Mouse (Mus musculus): ENCODE measurements around the gene Scn1b. TPM values are rescaled to one million over a fixed set of nuclear protein-coding genes. Genes with fewer than 3 reads are reported as not detected.

Gene Scn1b
- polyA plus RNA-seq, 1 experiment from 2014 or later: 13.0 TPM

DNA sequence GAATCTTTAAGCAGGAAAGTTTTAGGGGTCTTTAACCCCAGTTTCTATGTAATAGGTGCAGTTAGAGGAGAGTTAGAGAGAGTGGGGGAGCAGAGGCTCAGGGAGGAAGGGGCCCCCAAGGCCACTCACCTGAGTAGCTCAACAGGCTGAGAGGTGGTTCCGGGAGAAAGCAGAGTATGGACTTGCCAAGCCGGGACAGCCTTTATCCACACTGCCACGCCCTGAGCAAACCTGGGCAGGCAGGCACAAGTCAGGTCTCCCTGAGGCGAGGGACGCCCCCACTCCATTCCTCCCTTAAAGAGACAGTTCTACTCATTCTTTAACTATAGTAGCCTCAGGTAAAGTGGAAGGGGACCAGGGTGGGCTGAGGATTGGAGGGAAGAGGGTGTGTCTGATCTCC, 50.3 kb downstream of the Scn1b start, which contains the start of gene Fxyd3:
TSS of gene Fxyd3 (minus strand) at position 213 of the 400 bp plus-strand sequence.
- 71% methylated on average over 5 of the region's 5 CpGs for WGBS

DNA sequence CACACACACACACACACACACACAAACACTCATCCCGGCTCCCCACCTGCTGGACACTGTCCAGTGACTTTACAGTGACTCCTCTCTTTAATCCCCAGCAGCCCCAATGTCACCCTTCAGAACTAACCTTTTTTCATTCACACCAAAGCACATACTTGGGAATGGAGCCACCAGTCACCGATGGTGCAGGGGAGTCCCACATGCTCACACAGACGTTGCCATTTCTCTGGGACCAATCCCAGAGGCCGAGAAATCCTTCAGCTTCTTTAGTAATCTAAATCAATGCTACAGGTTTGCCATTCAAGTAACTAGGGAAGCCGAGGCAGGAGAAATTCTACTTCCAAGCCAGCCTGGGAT, 52.1 kb downstream of the Scn1b start:
- H3K9me3 ChIP-seq (ENCODE audit: control insufficient read depth, low read length): no peaks in the 10 kb centered on the region
- no peaks in the 10 kb centered on the region for H3K27me3 ChIP-seq (ENCODE audit: control insufficient read depth, insufficient read depth, low read length)
- DNase-seq (ENCODE audit: low spot score) (no peak), ATAC-seq (ENCODE audit: low FRiP score) (no peak)
- H3K9ac ChIP-seq: no peak overlapping the region
- no peak overlapping the region for H3K4me3 ChIP-seq (replicated peaks; ENCODE audit: low read length)
- H3K4me2 ChIP-seq (replicated peaks): no peak overlapping the region
- WGBS: 75% methylated on average over 5 of the region's 5 CpGs
- H3K36me3 ChIP-seq (replicated peaks; ENCODE audit: control insufficient read depth, insufficient read depth): no peaks in the 10 kb centered on the region
- H3K4me1 ChIP-seq (replicated peaks; ENCODE audit: control insufficient read depth, insufficient read depth, low read length): no peaks in the 10 kb centered on the region
- no peak overlapping the region for H3K27ac ChIP-seq

More for the DNA sequence above, 50.3 kb downstream of the Scn1b start, which contains the start of gene Fxyd3:
- H3K9ac ChIP-seq: no peak within 1 kb of the TSS
- no peaks in the 10 kb centered on the region for H3K4me1 ChIP-seq (replicated peaks; ENCODE audit: control insufficient read depth, insufficient read depth, low read length)
- no peaks in the 10 kb centered on the region for H3K27me3 ChIP-seq (ENCODE audit: control insufficient read depth, insufficient read depth, low read length)
- no peaks in the 10 kb centered on the region for H3K9me3 ChIP-seq (ENCODE audit: control insufficient read depth, low read length)
- no peaks in the 10 kb centered on the region for H3K36me3 ChIP-seq (replicated peaks; ENCODE audit: control insufficient read depth, insufficient read depth)
- ATAC-seq (ENCODE audit: low FRiP score) (no peak), DNase-seq (ENCODE audit: low spot score) (no peak)
- H3K27ac ChIP-seq: no peak within 1 kb of the TSS
- H3K4me2 ChIP-seq (replicated peaks): no peak within 1 kb of the TSS
- H3K4me3 ChIP-seq (replicated peaks; ENCODE audit: low read length): no peak within 1 kb of the TSS

DNA sequence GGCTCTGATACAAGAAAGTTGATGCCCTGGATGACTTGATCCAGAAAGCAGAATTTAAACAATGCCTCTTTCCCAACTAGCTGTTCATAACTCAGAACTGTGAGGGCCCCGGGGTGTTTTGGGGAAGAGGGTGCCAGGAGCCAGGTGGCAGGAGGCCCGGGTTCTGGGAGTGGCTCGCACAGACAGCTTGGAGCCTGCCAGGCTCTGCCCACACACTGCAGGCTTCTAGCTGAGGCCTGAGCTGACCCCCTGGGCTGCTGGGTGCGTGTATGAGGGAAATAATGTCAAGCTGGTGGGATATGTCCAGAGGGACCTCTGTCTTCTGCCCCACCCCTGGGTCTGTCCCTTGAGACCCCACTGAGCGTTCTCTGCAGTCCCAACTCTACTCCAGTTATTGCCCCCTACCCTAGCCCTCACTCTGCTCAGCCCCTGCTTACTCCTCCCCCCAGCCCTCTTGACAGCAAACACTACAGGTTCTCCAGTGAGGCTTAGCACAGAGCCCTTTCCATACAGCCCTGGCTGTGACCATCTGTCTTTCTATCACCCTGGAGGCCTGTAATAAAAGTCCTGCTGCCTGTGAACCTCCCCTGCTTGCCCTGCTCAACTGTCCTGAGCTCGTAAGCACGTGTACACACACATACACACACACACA, 52.6 kb downstream of the Scn1b start:
- H3K9me3 ChIP-seq (ENCODE audit: control insufficient read depth, low read length): no peaks in the 10 kb centered on the region
- no peak overlapping the region for H3K4me3 ChIP-seq (replicated peaks; ENCODE audit: low read length)
- H3K36me3 ChIP-seq (replicated peaks; ENCODE audit: control insufficient read depth, insufficient read depth): no peaks in the 10 kb centered on the region
- H3K27ac ChIP-seq: no peak overlapping the region
- H3K4me2 ChIP-seq (replicated peaks): no peak overlapping the region
- H3K27me3 ChIP-seq (ENCODE audit: control insufficient read depth, insufficient read depth, low read length): no peaks in the 10 kb centered on the region
- no peak for DNase-seq (ENCODE audit: low spot score)
- H3K4me1 ChIP-seq (replicated peaks; ENCODE audit: control insufficient read depth, insufficient read depth, low read length): no peaks in the 10 kb centered on the region
- ATAC-seq (ENCODE audit: low FRiP score): no peak
- no peak overlapping the region for H3K9ac ChIP-seq
- 57% methylated on average over 7 of the region's 7 CpGs for WGBS

- ATAC-seq (ENCODE audit: low FRiP score) (no peak), DNase-seq (ENCODE audit: low spot score) (no peak)
- H3K4me2 ChIP-seq (replicated peaks): no peak overlapping the region
- no peaks in the 10 kb centered on the region for H3K4me1 ChIP-seq (replicated peaks; ENCODE audit: control insufficient read depth, insufficient read depth, low read length)
- H3K27me3 ChIP-seq (ENCODE audit: control insufficient read depth, insufficient read depth, low read length): no peaks in the 10 kb centered on the region
- no peak overlapping the region for H3K4me3 ChIP-seq (replicated peaks; ENCODE audit: low read length)
- H3K36me3 ChIP-seq (replicated peaks; ENCODE audit: control insufficient read depth, insufficient read depth): no peaks in the 10 kb centered on the region
- H3K9ac ChIP-seq: no peak overlapping the region
- H3K9me3 ChIP-seq (ENCODE audit: control insufficient read depth, low read length): no peaks in the 10 kb centered on the region
- H3K27ac ChIP-seq: no peak overlapping the region
Measured at GRCm38 (mm10) chr7:31073546-31073945, 53.3 kb downstream of the Scn1b start.

- no peaks in the 10 kb centered on the region for H3K9me3 ChIP-seq (ENCODE audit: control insufficient read depth, low read length)
- no peak overlapping the region for H3K9ac ChIP-seq
- H3K27ac ChIP-seq: no peak overlapping the region
- no peaks in the 10 kb centered on the region for H3K4me1 ChIP-seq (replicated peaks; ENCODE audit: control insufficient read depth, insufficient read depth, low read length)
- WGBS: 46% methylated on average over 9 of the region's 9 CpGs
- no peaks in the 10 kb centered on the region for H3K27me3 ChIP-seq (ENCODE audit: control insufficient read depth, insufficient read depth, low read length)
- H3K36me3 ChIP-seq (replicated peaks; ENCODE audit: control insufficient read depth, insufficient read depth): no peaks in the 10 kb centered on the region
- H3K4me2 ChIP-seq (replicated peaks): no peak overlapping the region
- no peak overlapping the region for H3K4me3 ChIP-seq (replicated peaks; ENCODE audit: low read length)
- DNase-seq (ENCODE audit: low spot score): no peak
- no peak for ATAC-seq (ENCODE audit: low FRiP score)
Measured at GRCm38 (mm10) chr7:31072326-31072725, 54.5 kb downstream of the Scn1b start.

GRCm38 (mm10) chr7:31070324-31070723, 56.5 kb downstream of the Scn1b start:
- H3K9me3 ChIP-seq (ENCODE audit: control insufficient read depth, low read length): no peaks in the 10 kb centered on the region
- no peak overlapping the region for H3K4me3 ChIP-seq (replicated peaks; ENCODE audit: low read length)
- H3K4me1 ChIP-seq (replicated peaks; ENCODE audit: control insufficient read depth, insufficient read depth, low read length): no peaks in the 10 kb centered on the region
- H3K27ac ChIP-seq: no peak overlapping the region
- no peaks in the 10 kb centered on the region for H3K27me3 ChIP-seq (ENCODE audit: control insufficient read depth, insufficient read depth, low read length)
- DNase-seq (ENCODE audit: low spot score) (no peak), ATAC-seq (ENCODE audit: low FRiP score) (no peak)
- no peaks in the 10 kb centered on the region for H3K36me3 ChIP-seq (replicated peaks; ENCODE audit: control insufficient read depth, insufficient read depth)
- no peak overlapping the region for H3K4me2 ChIP-seq (replicated peaks)
- 78% methylated on average over 6 of the region's 6 CpGs for WGBS
- no peak overlapping the region for H3K9ac ChIP-seq

DNA sequence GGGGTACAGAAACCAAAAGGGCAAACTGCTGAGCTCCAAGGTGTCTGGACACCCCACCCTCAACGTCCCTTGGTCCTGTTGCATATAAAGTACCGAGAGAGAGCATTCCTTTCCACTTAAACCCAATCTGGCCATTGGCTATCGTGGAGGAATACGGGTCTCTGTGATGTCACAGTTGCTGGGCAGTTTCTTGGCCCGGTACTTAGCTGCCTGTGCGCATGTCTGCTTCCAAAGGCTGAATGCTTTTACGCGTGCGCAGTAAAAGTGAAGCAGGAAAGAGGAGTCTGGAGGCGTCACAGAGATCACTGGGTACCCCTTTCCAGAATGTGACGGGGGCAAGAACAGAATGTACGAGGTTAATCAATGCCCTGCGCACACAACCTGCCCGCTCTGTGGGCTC, 57.3 kb downstream of the Scn1b start:
- Histone ChIP-seq H3K9ac (no peak overlapping the region), H3K4me2 (replicated peaks) (no peak overlapping the region), H3K4me1 (replicated peaks; ENCODE audit: control insufficient read depth, insufficient read depth, low read length) (no peaks in the 10 kb centered on the region), H3K9me3 (ENCODE audit: control insufficient read depth, low read length) (no peaks in the 10 kb centered on the region), H3K27ac (no peak overlapping the region), H3K4me3 (replicated peaks; ENCODE audit: low read length) (no peak overlapping the region), H3K27me3 (ENCODE audit: control insufficient read depth, insufficient read depth, low read length) (no peaks in the 10 kb centered on the region), H3K36me3 (replicated peaks; ENCODE audit: control insufficient read depth, insufficient read depth) (no peaks in the 10 kb centered on the region)
- ATAC-seq (ENCODE audit: low FRiP score) (no peak), DNase-seq (ENCODE audit: low spot score) (no peak)
- WGBS: 87% methylated on average over 14 of the region's 14 CpGs

DNA sequence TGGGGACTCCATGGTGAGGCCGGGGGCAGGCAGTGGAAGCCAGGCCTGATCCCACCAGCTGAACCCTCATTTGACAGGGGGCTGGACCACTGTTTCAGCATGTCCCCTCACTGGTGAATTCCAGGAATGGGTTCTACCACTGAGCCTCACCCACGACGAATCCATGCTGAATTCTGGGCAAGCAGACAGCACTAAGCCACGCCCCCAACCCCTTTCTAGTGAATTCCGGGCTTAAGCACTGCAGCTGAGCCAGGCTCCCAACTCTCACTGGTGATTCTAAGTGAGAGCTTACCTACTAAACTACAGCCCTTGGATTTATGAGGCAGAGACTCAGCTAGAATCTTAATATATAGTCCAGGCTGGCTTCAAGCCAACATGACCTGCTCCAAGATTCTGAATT, 59.0 kb downstream of the Scn1b start:
- Histone ChIP-seq H3K9ac (no peak overlapping the region), H3K36me3 (replicated peaks; ENCODE audit: control insufficient read depth, insufficient read depth) (no peaks in the 10 kb centered on the region), H3K4me1 (replicated peaks; ENCODE audit: control insufficient read depth, insufficient read depth, low read length) (no peaks in the 10 kb centered on the region), H3K27ac (no peak overlapping the region), H3K9me3 (ENCODE audit: control insufficient read depth, low read length) (no peaks in the 10 kb centered on the region), H3K4me3 (replicated peaks; ENCODE audit: low read length) (no peak overlapping the region), H3K27me3 (ENCODE audit: control insufficient read depth, insufficient read depth, low read length) (no peaks in the 10 kb centered on the region), H3K4me2 (replicated peaks) (no peak overlapping the region)
- DNase-seq (ENCODE audit: low spot score): no peak
- WGBS: 45% methylated on average over 5 of the region's 5 CpGs
- no peak for ATAC-seq (ENCODE audit: low FRiP score)

Data from hindbrain, embryonic 14.5 days (tissue).